Mouse (Mus musculus) hindbrain, embryonic 10.5 days (tissue): ENCODE results near the gene Phxr2. TPM values are rescaled to one million over a fixed set of nuclear protein-coding genes. Genes with fewer than 3 reads are reported as not detected.
"Not testable (repeated sequence)": the region's sequence is repeated elsewhere in the genome, so short reads cannot be mapped to it uniquely, and the experiment has no call there.

Source experiments
- DNase-seq: peaks from one replicate; pipeline ENCODE4 v3.0.0-alpha.2; 2017; ENCODE audit warnings: low spot score
- H3K27ac ChIP-seq: fragments of 300-500 bp; sonication (generic); 2 replicates; pipeline ENCODE4 v1.5.1; 2016; ENCODE audit warnings: mild to moderate bottlenecking, moderate library complexity
- H3K27me3 ChIP-seq: fragments of 300-500 bp; sonication (generic); 2 replicates; pipeline ENCODE4 v1.6.1; 2016; ENCODE audit warnings: mild to moderate bottlenecking; ENCODE audit not compliant: poor library complexity, insufficient read depth, severe bottlenecking
- H3K36me3 ChIP-seq: fragments of 300-500 bp; sonication (generic); 2 replicates; pipeline ENCODE4 v1.6.1; 2016; ENCODE audit warnings: mild to moderate bottlenecking, moderate library complexity
- H3K4me1 ChIP-seq: fragments of 300-500 bp; sonication (generic); replicated peaks from 2 replicates; pipeline ENCODE4 v1.6.1; 2016; ENCODE audit warnings: mild to moderate bottlenecking
- H3K4me3 ChIP-seq: fragments of 300-500 bp; sonication (generic); 2 replicates; pipeline ENCODE4 v1.5.1; 2016; ENCODE audit warnings: mild to moderate bottlenecking, moderate library complexity
- H3K9me3 ChIP-seq: fragments of 300-500 bp; sonication (generic); 2 replicates; pipeline ENCODE4 v1.6.1; 2016; ENCODE audit warnings: mild to moderate bottlenecking, moderate library complexity
- WGBS: fragments of 180-500 bp; shearing (Covaris S2); methylation state at CpG from one replicate; pipeline ENCODE4 v1.1.7; 2016; 5-methylcytosine and 5-hydroxymethylcytosine counted together
- polyA plus RNA-seq: library from polyadenylated mRNA; unstranded; fragments of >200 nt; fragmentation: Nextera tagmentation; extraction: Ambion mirVana; gene quantifications from 2 replicates; pipeline ENCODE4 v1.2.1, GENCODE M21; 2016

The Phxr2 gene
- 0.24 TPM in 1 of 2 replicates, not detected in the other for polyA plus RNA-seq

DNA sequence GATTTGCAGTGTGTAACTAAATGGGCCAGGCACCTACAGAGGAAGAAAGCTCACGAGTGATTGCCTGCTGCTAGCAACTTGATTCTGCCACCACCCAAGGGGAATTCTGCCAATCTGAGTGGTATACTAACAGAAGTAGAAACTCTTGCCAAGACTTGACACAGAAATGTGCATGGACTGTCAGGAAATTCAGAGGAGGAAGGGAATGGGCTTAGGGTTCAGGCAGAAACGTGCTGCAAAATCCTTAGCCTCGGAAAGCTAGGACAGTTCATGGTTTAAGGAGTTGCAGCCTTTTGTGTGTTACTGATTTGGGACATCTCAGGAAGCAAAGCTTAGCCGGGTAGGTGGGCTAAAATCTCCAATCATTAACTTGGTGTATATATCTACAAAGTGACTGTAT lies at the start of gene Phxr2:
Gene Phxr2, minus strand, starts transcription at position 101 of the 400 bp plus-strand sequence.
- H3K27ac ChIP-seq = no peak within 1 kb of the TSS
- no peak within 1 kb of the TSS for H3K4me3 ChIP-seq
- no peaks in the 10 kb centered on the region for H3K9me3 ChIP-seq
- 90% methylated on average over 4 of the region's 4 CpGs for WGBS
- H3K27me3 ChIP-seq = no peaks in the 10 kb centered on the region
- DNase-seq = no peak
- H3K36me3 ChIP-seq = peaks cover 53% of the 10 kb centered on the region
- H3K4me1 ChIP-seq = peaks cover 9% of the 10 kb centered on the region

DNA sequence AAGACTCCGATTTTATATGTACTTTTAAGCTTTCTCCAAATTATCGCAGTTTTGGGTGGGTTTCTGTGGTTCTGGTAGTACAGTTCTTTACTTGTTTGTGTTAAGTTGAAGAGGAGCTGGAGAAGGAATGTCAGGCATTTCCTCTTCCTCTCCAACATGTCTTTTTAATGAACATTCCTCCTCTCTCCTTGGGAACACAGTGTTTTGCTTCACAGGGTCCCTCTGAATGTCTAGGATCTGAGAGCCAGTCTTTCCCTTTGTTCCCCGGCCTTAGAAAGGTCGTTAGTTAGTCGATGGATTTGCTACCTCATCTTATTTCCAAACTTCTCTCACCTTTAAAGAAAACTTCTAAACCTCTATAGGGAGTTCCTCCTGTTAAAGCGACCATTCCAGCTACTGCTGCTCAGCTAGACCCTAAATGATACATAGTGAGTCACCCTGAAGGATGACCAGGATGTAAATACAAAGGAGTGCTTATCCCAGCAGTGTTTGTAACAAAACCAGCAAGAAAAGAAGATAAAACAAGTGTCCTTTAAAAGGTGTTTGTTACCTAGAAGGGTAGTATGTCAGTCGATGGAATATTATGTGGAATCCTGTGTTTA lies 46.9 kb upstream of the Phxr2 start:
- H3K27ac ChIP-seq = peak overlapping the region; percentile 66; the same call in 1 of the 2 replicates
- H3K36me3 ChIP-seq = peaks cover 10% of the 10 kb centered on the region
- DNase-seq = no peak
- H3K4me1 ChIP-seq = peaks cover 29% of the 10 kb centered on the region
- no peak overlapping the region for H3K4me3 ChIP-seq
- 42% methylated on average over 7 of the region's 7 CpGs for WGBS
- H3K9me3 ChIP-seq = no peaks in the 10 kb centered on the region
- no peaks in the 10 kb centered on the region for H3K27me3 ChIP-seq

DNA sequence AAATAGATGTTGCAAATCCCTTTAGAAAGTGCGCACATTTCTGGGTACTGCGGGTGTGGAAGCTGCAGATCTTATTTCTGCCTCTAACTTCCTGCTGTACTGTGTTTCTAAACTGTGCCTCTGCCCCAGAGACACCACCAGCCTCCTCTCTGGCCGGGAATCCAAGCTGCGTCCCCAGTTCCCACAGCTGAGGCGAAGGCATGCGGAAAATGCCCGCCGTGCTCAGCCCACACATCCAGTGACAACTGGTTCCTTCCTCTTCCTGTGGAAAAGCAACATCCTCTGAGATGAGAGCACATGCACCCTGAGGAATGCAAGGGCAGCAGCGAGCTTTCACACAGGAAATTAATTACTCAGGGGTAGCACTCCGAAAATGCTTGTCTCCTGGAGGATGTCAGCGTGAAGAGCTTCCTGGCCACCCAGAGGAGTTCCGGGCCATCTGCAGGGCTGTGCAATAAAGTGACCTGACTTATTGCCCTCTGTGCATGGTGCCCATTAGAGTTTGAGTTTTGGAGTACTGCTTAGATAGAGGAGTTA lies 45.9 kb upstream of the Phxr2 start:
- peak overlapping the region; percentile 81 for H3K27ac ChIP-seq
- 21% methylated on average over 12 of the region's 12 CpGs for WGBS
- peak overlapping the region; percentile 9; the same call in 1 of the 2 replicates for H3K4me3 ChIP-seq

DNA sequence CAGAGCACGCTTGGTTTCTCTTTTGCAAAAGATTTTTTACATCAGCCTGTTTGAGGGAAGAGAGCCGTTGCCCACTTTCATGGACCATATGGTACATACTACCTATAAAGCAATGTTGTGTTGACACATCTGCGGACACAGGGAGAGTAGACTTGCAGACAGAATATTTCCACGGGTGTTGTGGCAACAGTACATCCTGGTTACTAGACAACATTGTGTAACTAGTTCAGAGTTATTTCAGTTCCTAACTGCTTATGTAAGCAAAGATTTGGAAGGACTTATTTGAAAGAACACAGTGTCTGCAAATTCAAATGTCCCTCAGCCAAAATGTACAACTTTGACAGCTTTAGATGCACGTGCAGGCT lies 43.6 kb upstream of the Phxr2 start:
- Histone ChIP-seq H3K36me3 (peaks cover 6% of the 10 kb centered on the region; the same call in 1 of the 2 replicates), H3K27ac (no peak overlapping the region), H3K27me3 (no peaks in the 10 kb centered on the region), H3K9me3 (no peaks in the 10 kb centered on the region), H3K4me3 (no peak overlapping the region), H3K4me1 (peaks cover 30% of the 10 kb centered on the region)
- 91% methylated on average over 5 of the region's 5 CpGs for WGBS
- DNase-seq = no peak

More for the DNA sequence above, 45.9 kb upstream of the Phxr2 start:
- H3K4me1 ChIP-seq = peaks cover 28% of the 10 kb centered on the region
- no peaks in the 10 kb centered on the region for H3K9me3 ChIP-seq
- peak; percentile 68 for DNase-seq
- peaks cover 8% of the 10 kb centered on the region; the same call in 1 of the 2 replicates for H3K36me3 ChIP-seq
- H3K27me3 ChIP-seq = no peaks in the 10 kb centered on the region

DNA sequence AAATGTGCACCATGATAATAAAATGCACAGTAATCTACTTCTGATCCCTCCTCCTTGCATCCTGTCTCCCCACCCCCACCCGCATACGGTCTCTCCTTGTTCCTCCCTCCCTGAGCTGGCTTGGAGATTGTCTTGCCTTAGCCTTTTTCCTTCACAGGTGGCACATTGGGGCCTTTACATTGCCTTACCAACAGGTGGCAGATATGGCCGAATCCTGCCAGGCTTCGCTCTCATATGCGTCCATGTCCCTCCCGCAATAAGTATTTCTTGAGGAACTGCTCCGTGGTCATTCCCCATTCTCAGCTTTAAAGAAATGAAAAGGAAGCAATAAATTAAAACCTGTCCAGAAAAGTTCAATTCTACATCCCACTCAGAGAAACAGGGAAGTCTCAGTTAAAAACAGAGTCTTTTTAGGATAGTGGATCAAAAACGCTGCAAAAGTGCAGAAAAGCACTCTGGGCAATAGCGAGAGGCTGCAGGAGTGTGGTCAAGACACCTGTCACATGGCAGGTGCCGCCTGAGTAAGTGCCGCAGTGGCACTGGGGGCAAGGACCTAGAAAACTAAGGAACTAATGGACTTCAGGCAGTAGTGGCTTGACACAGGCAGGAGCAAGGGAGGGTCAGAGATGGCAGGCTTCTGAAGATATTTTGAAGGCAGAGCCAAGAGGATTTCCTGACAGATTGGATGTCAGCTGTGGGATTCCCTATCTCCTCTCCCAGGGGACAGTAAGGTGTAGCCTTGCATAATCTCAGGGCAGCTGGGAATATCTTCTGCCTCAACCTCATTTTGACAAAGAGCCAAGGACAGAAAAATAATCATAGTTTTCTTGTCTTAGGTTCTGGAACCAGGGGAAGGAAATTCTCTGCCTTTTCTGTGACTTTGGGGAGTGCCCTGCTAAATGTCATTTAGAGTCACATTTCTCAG lies 43.0 kb upstream of the Phxr2 start:
- Histone ChIP-seq H3K27ac (no peak overlapping the region), H3K36me3 (0 out of 2 replicates have a peak, but pooled peaks cover 2% of the 10 kb centered on the region), H3K4me1 (peaks cover 31% of the 10 kb centered on the region), H3K9me3 (no peaks in the 10 kb centered on the region), H3K4me3 (no peak overlapping the region), H3K27me3 (no peaks in the 10 kb centered on the region)
- DNase-seq = no peak
- 83% methylated on average over 11 of the region's 11 CpGs for WGBS

DNA sequence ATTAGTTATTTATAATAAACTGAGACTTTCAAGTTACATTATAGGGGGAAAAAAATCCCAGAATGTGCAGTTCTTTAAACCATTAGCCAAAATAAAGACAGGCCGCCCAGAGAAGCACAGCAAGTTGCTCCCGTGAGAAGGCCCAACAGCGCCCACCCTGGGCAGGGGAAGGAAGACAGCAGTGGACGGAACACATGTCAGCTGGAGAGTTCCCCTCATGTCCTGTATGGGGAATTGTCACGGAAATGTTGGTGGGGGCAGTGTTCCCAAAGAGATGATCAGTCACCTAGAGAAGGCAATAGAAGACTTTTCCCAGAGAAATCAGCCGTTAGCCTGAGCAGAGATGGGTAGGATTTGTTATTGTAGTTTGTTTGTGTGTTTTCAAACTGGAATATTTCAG lies 42.3 kb upstream of the Phxr2 start:
- WGBS = 76% methylated on average over 6 of the region's 6 CpGs
- DNase-seq = no peak
- H3K9me3 ChIP-seq = no peaks in the 10 kb centered on the region
- peaks cover 31% of the 10 kb centered on the region for H3K4me1 ChIP-seq
- H3K4me3 ChIP-seq = no peak overlapping the region
- no peaks in the 10 kb centered on the region for H3K27me3 ChIP-seq
- H3K27ac ChIP-seq = no peak overlapping the region
- H3K36me3 ChIP-seq = 0 out of 2 replicates have a peak, but pooled peaks cover 2% of the 10 kb centered on the region

DNA sequence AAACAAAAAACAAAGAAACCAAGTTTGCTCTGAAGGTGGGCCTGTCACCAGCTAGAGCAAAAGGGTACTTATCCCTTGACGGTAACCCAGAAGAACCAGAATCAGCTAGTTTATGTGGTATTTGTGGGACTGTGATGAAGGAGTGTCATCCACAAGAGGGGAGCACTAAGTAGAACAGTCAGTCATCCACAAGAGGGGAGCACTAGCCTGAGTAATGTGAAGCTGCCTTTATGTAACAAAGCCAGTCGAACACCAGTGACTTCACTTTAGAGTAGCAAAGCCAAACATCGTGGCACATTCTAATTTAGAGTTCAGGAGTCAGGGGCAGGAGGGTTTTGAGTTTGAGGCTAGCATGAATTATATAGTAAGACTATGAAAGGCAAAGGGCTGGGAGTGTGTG lies 40.3 kb upstream of the Phxr2 start:
- no peaks in the 10 kb centered on the region for H3K9me3 ChIP-seq
- H3K4me1 ChIP-seq = peaks cover 22% of the 10 kb centered on the region
- 82% methylated on average over 3 of the region's 3 CpGs for WGBS
- no peak overlapping the region for H3K4me3 ChIP-seq
- no peak overlapping the region for H3K27ac ChIP-seq
- H3K27me3 ChIP-seq = no peaks in the 10 kb centered on the region
- no peak for DNase-seq
- H3K36me3 ChIP-seq = 0 out of 2 replicates have a peak, but pooled peaks cover 2% of the 10 kb centered on the region

DNA sequence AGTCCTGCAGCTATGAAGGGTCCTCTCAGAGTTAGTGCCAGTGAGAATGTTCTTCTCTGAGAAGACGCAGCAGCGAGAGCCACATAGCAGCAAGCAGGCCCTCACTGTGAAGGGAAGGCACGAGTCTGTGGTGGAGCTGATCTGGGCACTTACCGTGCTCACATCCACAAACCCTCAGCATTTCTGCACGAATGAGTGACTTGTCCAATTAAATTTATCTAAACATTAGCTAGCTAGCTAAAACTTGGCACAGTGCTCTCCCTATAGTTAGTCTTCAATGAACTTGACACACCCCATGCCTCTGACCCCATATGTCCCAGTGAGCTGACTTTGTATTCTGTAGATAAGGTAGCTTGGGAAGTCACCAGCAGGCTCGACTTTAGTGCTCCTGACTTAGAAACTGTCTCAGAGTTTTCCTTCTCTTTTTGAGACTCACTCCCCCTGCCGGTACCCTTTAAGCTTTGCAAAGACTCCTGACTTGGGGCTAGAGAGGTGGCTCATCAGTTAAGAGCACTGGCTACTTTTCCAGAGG lies 39.7 kb upstream of the Phxr2 start:
- no peak for DNase-seq

DNA sequence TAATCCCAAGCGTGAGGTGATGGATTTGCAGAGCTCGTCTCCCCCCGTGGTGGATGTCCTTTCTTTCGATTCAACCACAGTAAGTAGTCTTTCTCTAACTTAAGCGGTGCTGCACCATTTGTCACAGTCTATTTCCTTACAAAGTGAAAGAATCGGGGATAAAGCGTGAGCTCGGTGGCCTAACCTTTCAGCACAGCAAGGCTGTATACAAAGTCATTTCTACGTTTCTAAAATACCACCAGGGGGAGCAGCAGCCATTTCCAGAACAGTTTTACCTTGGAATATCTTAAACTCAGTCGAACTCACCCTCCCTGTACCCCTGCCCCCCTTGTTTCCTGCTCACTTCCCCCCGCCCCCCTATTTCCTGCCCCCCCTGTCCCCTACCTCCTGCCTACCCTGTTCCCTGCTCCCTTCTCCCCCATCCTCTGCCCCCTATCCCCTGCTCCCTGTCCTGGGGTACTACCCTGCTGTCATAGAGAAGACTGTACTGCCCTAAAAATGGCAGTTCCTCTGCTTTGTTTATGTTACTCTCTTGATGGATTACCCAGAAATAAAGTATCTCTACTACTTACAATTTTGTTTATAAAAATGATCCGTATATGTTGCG lies 38.8 kb upstream of the Phxr2 start:
- no peaks in the 10 kb centered on the region for H3K9me3 ChIP-seq
- peaks cover 18% of the 10 kb centered on the region; the same call in 1 of the 2 replicates for H3K4me1 ChIP-seq
- DNase-seq = peak; percentile 25
- peaks cover 11% of the 10 kb centered on the region for H3K36me3 ChIP-seq
- H3K27ac ChIP-seq = 0 out of 2 replicates have a peak overlapping the region, but pooled peaks have one; percentile 50
- H3K4me3 ChIP-seq = no peak overlapping the region
- H3K27me3 ChIP-seq = no peaks in the 10 kb centered on the region
- 52% methylated on average over 13 of the region's 13 CpGs for WGBS

More for the DNA sequence above, 39.7 kb upstream of the Phxr2 start:
- H3K9me3 ChIP-seq = no peaks in the 10 kb centered on the region
- no peak overlapping the region for H3K4me3 ChIP-seq
- H3K4me1 ChIP-seq = peaks cover 18% of the 10 kb centered on the region; the same call in 1 of the 2 replicates
- H3K27me3 ChIP-seq = no peaks in the 10 kb centered on the region
- peaks cover 2% of the 10 kb centered on the region; the same call in 1 of the 2 replicates for H3K36me3 ChIP-seq
- no peak overlapping the region for H3K27ac ChIP-seq
- WGBS = 82% methylated on average over 7 of the region's 7 CpGs

DNA sequence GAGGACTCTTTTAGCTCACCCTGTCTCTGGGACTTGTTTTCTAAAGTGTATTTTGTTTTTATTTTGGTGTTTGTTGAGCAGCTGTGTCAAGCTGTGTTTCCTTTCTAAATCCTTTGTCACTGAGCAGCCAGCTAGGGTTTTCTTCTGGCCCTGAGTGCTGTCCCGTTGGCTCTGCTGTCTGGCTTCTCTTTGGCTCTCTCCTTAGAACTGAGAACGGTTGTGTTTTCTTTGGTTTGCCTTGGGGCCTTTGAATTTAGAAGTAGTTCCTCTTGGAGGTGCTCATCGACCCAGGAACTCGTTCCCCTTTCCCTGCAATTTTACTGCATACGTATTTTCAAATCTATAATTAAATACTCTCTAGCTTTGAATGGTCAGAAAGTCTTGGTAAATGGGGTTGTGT lies 36.9 kb upstream of the Phxr2 start:
- 85% methylated on average over 5 of the region's 5 CpGs for WGBS
- Histone ChIP-seq H3K27ac (peak overlapping the region; percentile 20; the same call in 1 of the 2 replicates), H3K9me3 (no peaks in the 10 kb centered on the region), H3K4me1 (peaks cover 18% of the 10 kb centered on the region; the same call in 1 of the 2 replicates), H3K4me3 (no peak overlapping the region), H3K36me3 (peaks cover 16% of the 10 kb centered on the region), H3K27me3 (no peaks in the 10 kb centered on the region)
- no peak for DNase-seq

DNA sequence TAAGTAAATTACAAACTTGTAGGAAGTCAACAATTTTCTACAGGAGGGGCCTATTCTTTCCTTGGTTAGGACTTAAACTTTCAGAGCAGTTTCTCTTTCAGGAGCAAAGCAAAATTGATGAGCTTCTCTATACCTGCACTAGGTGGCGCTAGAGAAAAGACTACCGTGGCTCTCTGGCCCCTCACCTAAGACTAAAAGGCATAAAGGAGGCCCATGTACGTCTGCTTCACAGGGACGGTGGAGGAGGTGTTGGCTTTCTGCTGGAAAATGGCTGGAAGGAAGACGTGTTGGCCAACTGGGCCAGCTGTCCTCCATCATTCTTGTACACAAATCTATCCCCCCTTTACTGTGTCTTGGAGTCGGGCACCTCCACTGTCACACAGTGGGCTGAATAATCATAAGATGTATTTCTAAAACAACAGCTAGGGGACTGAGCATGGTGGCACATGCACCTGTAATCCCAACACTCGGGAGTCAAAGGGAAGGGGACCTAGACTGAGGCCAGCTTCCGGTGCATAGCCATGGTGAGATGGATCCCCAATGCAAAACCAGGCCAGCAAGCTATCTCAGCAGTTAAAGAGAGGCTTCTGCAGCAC lies 36.0 kb upstream of the Phxr2 start:
- Histone ChIP-seq H3K27me3 (no peaks in the 10 kb centered on the region), H3K9me3 (no peaks in the 10 kb centered on the region), H3K27ac (peak overlapping the region; percentile 20; the same call in 1 of the 2 replicates), H3K36me3 (peaks cover 22% of the 10 kb centered on the region), H3K4me1 (peaks cover 18% of the 10 kb centered on the region; the same call in 1 of the 2 replicates), H3K4me3 (no peak overlapping the region)
- DNase-seq = peak; percentile 42
- 38% methylated on average over 8 of the region's 8 CpGs for WGBS

DNA sequence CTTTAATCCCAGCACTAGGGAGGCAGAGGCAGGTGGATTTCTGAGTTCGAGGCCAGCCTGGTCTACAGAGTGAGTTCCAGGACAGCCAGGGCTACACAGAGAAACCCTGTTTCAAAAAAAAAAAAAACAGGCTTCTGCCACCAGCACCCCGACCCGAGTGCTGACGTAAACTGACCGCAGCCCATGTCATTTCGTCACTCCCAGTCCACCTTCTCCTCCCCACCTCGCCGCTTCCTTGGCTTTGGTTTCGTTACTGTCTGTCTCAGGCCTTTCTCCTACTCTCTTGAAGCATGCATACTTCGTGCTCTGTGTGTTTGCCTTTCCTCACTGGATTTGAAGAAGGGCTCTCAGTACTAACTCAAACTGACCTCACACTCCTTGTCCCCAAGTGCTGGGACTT lies 31.6 kb upstream of the Phxr2 start:
- H3K36me3 ChIP-seq = peaks cover 52% of the 10 kb centered on the region
- not testable (repeated sequence) for H3K27ac ChIP-seq, H3K9me3 ChIP-seq, H3K4me3 ChIP-seq, DNase-seq, H3K4me1 ChIP-seq, H3K27me3 ChIP-seq
- 92% methylated on average over 10 of the region's 10 CpGs for whole genome bisulfite sequencing
